Mouse (Mus musculus) T-helper 17 cell (primary cell): ENCODE measurements at regions not wholly inside any gene's neighbourhood (a gene's known extent, or its start where the extent isn't known, plus 50 kb on each side); places are given as distances from the start of the nearest gene placed in this dataset.

Source experiments
- in situ Hi-C, 2 experiments: fragments of 300-600 bp; cut with MboI, MseI; formaldehyde crosslinking; loops; 1 replicate in 1 of 2; 2 replicates in 1 of 2; pipeline ENCODE4 v1.15.1; 2025; ENCODE audit warnings: high pct_unique_total_duplicates in 2 of 2

DNA sequence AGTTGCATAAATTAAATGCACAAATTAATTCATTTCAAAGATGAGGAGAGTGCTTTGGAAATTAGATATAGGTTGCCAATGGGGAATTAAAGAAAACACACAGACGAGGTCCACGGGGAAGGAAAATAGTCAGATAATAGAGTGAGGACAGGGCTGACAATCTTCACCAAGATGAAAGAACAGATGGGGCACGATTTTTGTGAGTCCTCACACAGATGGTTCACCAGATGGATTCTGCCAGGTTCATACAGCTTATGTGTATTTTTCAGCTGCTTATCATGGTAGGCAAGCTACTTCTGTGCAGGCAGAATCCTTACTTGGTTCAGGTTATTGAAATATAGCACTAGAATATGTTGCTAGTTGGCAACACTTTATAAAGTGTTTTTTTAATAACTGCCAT, 1585.4 kb upstream of the Igfbp7 start:
- in situ Hi-C loops, result no loop called here

DNA sequence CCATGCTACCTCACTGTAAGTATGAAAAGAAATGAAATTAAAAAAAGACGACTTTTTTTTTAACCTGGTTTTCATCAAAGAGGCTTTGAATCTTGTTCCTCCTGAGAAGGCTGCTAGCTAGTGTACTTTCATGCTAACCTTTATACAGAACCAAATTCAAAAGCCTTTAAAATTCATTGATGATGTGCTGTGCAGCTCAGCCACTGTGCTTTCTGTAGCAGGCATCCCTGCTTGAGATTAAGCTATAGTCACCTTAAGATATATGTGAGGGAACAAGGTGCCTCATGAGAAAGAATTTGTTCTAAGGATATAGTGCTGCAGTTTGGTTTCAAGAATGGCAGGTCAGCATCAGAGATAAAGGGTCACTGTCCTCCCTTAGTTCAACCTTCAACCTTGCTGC, 1581.9 kb upstream of the Igfbp7 start:
- in situ Hi-C loops, result no loop called here

DNA sequence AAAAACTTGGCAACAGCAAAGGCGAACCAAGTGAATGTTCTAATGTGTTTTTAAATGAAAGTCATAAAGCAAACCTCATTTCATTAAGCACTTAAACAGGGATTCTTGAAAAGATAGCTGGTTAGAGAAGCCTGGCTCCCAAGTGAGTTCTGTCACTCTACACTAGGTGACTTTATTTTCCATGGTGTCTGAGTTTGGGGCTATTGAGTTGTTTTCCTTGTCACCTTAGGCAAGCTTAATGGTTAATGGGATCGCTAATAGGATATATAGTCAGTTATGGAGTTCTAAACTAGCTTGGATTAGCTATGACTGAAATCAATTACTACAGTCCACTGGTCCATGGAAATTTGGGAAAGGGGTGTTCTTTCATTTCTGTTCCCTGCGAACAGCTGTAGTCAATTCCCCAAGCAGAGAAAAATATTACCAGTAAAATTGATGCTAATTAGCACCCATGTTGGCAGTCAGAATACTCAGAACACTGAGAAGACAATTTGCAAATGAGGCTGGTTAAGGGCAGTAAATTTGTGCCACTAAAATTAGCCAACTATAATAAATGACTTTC, 1568.7 kb upstream of the Igfbp7 start:
- in situ Hi-C loops, result no loop called here

DNA sequence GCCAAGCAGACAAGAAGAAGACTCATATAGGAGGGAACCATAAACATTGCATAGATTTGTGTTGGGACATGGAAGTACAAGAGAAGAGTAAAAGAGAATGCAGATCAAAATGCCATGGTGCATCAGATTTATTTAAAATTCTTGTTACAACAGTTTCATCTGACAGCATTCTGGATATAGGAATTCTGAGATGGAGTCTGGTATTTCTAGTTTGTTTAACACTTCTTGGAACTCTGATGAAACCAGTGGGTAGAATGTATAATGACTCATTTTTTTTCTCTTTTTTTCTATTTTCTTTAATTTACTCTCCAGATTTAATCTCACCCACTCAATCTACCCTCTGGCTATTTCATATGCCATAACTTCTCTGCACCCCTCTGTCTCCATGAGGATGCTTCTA, 1537.9 kb upstream of the Igfbp7 start:
- in situ Hi-C loops, result no loop called here

DNA sequence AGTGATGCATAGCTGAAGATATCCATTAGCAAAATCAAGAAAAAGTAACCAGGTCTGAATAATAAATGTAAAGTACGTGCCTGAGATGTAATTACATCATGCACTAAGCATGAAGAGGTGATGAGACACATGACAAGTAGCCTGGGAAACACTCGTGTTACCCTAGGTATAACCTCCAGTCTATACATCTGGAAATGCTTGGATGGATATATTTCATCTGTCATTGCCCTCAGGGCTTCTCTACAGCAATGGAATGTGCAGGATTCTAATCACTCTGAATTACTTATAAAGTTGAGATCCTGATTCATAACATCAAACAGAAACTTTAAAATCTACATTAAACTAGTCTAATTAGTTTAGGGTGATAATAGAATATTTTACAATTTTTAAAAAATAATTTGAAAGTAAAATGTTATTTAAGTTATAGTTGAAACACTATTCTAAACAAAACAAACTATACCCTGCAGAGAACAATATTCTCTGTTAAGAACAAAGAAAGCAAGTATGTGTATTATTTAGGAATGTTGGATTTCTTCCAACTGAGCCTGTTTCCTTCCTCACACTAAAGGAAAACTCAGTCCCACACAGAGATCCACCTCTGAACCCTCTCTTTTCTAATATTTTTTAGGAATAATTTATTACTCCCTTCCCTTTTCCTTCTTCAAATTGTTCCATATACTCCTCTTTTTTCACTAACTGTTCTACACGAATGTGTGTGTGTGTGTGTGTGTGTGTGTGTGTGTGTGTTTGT, 1514.2 kb upstream of the Igfbp7 start:
- in situ Hi-C loops, result no loop called here

DNA sequence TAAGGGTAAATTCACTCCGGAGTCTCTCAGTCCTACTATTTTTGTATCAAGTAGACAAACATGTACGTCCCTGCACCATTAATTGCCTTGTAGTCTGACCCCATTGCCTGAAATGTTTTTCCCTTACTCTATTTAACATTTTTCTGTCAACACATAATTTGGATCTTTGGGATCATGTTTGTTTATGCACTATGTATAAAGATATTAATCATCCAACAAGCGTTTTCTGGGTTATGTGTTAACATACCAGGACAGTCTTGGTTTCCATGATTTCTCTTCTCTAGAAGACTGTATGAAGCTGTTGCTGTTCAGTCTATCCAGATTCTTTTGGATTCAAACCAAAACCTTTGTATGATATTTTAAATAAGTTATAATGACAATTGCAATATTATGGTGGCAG, 1492.3 kb upstream of the Igfbp7 start:
- in situ Hi-C loops, result loop anchor here in 1 of 2 experiments (10.0 kb wide), 2 partner anchors 1245 to 1405 kb away; no protein-coding TSS in a partner anchor

DNA sequence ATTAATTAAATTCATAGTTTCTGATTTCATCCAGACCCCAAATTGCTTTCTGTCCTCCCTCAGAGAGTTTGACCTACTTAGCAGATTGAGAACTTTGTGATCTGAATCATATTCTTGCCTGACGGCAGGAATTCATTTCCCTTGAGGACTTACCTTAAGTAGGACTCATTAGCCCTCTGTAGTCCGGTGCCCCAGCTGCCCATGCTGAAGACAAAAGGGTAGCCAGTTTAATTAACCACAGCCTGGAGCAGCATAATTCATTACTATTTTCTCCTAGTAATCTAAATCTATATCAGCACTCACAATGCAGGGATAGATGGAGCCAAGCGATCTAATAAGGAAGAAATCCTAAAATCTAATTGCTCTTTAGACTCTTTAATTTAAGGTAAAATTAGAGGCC, 1470.9 kb upstream of the Igfbp7 start:
- in situ Hi-C loops, result no loop called here

DNA sequence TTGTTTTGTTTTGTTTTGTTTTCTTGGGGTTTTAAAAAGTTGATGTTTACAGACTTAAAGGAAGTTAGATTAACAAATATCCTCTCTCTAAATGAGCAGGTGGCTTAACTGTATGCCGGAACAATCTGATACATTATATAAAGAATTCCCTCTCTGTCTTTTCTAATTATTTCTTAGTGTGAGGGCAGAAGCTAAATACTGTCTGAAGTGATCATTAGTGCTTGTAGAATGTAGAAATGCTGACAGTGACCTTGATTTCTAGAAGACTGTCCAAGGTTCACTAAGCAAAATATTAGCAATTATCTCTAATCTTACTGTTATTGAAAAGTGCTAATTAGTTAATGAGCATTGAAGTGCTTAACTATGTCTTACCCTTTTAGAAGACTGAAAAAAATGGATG, 1437.3 kb upstream of the Igfbp7 start:
- in situ Hi-C loops, result no loop called here

DNA sequence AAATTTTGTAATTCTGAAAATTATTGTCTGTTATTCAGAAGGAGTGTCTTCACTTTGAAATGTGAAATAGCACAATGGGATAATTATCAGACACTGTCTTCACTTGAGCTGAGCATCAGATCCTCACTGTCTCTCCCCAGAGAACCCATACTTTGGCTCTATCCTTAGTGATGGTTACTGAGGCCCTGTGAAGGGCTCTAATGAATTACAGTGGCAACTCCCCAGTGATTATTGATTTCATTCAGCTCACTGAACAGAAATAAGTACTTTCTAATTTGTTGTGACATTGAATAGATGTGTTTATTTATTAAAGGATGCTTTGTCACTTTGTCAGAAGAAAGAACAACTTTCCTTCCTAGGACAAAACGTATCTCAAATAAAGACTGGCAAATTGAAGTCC, 1389.5 kb upstream of the Igfbp7 start:
- in situ Hi-C loops, result no loop called here
